In genomic region chr10:80535711-80536110, GRCm38 (mm10) we compare ENCODE assay signal across 10 mouse cellular contexts. TPM values are rescaled to one million over a fixed set of nuclear protein-coding genes. Genes with fewer than 3 reads are reported as not detected.
A peak's percentile ranks its signal among the peaks of the same experiment; 100 is the strongest.
DNase-seq lines count a peak whose midpoint lies in the region; ATAC-seq and TF ChIP-seq lines count a peak whose summit lies in the region.
"Had no signal": no experiment of that assay in that cellular context is flagged by ENCODE, and none has a peak within 500 bp of the region (broad histone marks: within the 10 kb centered on the region; RNA-seq: fewer than 3 reads in every experiment).

No protein-coding gene starts in this region.

- 19% methylated on average over 13 of the region's 13 CpGs for WGBS in lung, postnatal 0 days
- 39% methylated on average over 13 of the region's 13 CpGs for WGBS in spleen, adult 2 months

- intact Hi-C loops in gastrocnemius, postnatal 14 days (cut with DNase I; ENCODE audit: low total_unique reads) = no loop called here

- H3K27me3 ChIP-seq in lung, postnatal 0 days (replicated peaks; ENCODE audit: insufficient read depth, low read length) = 0 out of 2 replicates have a peak, but pooled peaks cover 3% of the 10 kb centered on the region
- no peaks in the 10 kb centered on the region for H3K27me3 ChIP-seq in spleen, adult 2 months (ENCODE audit: control insufficient read depth, insufficient read depth, low read length)

- H3K9ac ChIP-seq in lung, postnatal 0 days (replicated peaks; ENCODE audit: low read depth) = no peak overlapping the region
- H3K9ac ChIP-seq: forebrain, embryonic 15.5 days had no signal

- no peak overlapping the region for H3K4me3 ChIP-seq in lung, postnatal 0 days (ENCODE audit: low read depth, low read length)
- H3K4me3 ChIP-seq in spleen, adult 2 months (ENCODE audit: extremely low read depth, insufficient read depth, insufficient read length) = peak overlapping the region; percentile 24; the same call in 1 of the 2 replicates
- H3K4me3 ChIP-seq: forebrain, embryonic 15.5 days had no signal

- no peaks in the 10 kb centered on the region for H3K4me1 ChIP-seq in lung, postnatal 0 days (ENCODE audit: insufficient read depth, low read depth, low read length)
- H3K4me1 ChIP-seq in spleen, adult 2 months (ENCODE audit: control insufficient read depth, insufficient read depth, insufficient read length) = peaks cover 11% of the 10 kb centered on the region

- no peak overlapping the region for H3K27ac ChIP-seq in lung, postnatal 0 days (ENCODE audit: low read length)
- H3K27ac ChIP-seq in spleen, adult 2 months (ENCODE audit: insufficient read depth, low read length) = no peak overlapping the region
- H3K27ac ChIP-seq: forebrain, embryonic 15.5 days had no signal

- TF ChIP-seq EP300 in lung, postnatal 0 days (IDR thresholded peaks at IDR 0.05) = no peak

- H3K9me3 ChIP-seq in lung, postnatal 0 days (ENCODE audit: low read length) = no peaks in the 10 kb centered on the region
- H3K9me3 ChIP-seq: forebrain, embryonic 15.5 days had no signal

- peak; percentile 41 for DNase-seq in CD4-positive, CD25-positive, alpha-beta regulatory T cell, adult 2 months (ENCODE audit: low read depth, low spot score)
- no peak for DNase-seq in lung, postnatal 0 days (ENCODE audit: low spot score)
- DNase-seq in lung, adult 18-20 months = no peak
- DNase-seq in spleen, adult 2 months (ENCODE audit: low read depth in 1 of 2, low spot score in 2 of 2) = no peak
- DNase-seq in layer of hippocampus, adult 8-10 months (ENCODE audit: low spot score in 2 of 2) = no peak
- DNase-seq in gastrocnemius, postnatal 14 days = no peak
- DNase-seq: kidney, postnatal 14 days had no signal

- no peak for TF ChIP-seq CTCF in lung, postnatal 0 days (IDR thresholded peaks at IDR 0.05)
- TF ChIP-seq CTCF in spleen, adult 2 months (IDR thresholded peaks at IDR 0.05; ENCODE audit: extremely low read depth, insufficient read depth, insufficient read length, insufficient replicate concordance) = no peak

- 0 out of 2 replicates have a peak overlapping the region, but pooled peaks have one; percentile 17 for H3K4me2 ChIP-seq in lung, postnatal 0 days (replicated peaks; ENCODE audit: low read depth, low read length)

- H3K36me3 ChIP-seq in lung, postnatal 0 days (ENCODE audit: insufficient read depth, low read length) = no peaks in the 10 kb centered on the region
- H3K36me3 ChIP-seq in spleen, adult 2 months (ENCODE audit: control insufficient read depth, insufficient read depth, low read length) = no peaks in the 10 kb centered on the region
- H3K36me3 ChIP-seq: forebrain, embryonic 15.5 days had no signal

- no peak for TF ChIP-seq POLR2A in spleen, adult 2 months (IDR thresholded peaks at IDR 0.05; ENCODE audit: low read depth, low read length)

- no peak for ATAC-seq in CD4-positive, CD25-positive, alpha-beta regulatory T cell, adult 4 months
- no peak for ATAC-seq in lung, postnatal 0 days
- peak; percentile 25; the same call in 1 of the 2 replicates for ATAC-seq in erythroblast, adult 5-6 weeks (replicated peaks; ENCODE audit: low FRiP score, poor library complexity, severe bottlenecking)
- ATAC-seq: forebrain, embryonic 15.5 days had no signal

RNA-seq across cellular contexts. Expression of gene Atp8b3, which starts 3.2 kb away (rescaled TPM):
- not detected for polyA plus RNA-seq in CD4-positive, CD25-positive, alpha-beta regulatory T cell, adult 4 months (2017; shearing (Covaris generic))
- 0.04 and 0.10 TPM in 2 replicates for polyA plus RNA-seq in lung, postnatal 0 days (2015; fragmentation: Nextera tagmentation; extraction: Ambion mirVana)
- total RNA-seq in erythroblast, adult 5-6 weeks (2015; ENCODE audit: low replicate concordance) = not detected in 2 replicates
- total RNA-seq in erythroblast, adult 5-6 weeks (2017; ENCODE audit: low replicate concordance) = 0.43 TPM in 1 of 2 replicates, not detected in the other
- polyA plus RNA-seq in spleen, adult 2 months (2012; rRNA removed) = 0.01 and 0.04 TPM in 2 replicates
- 1 to 10 TPM in 1 of 4 experiments, under 1 TPM in 3; 0.11 to 1.2 (median 0.17) TPM for total RNA-seq in layer of hippocampus, adult 8-10 months (2022)
- total RNA-seq in gastrocnemius, postnatal 14 days (2021) = not detected

RNA-seq across cellular contexts. Expression of gene Rexo1, which starts 25.6 kb away (rescaled TPM):
- polyA plus RNA-seq in CD4-positive, CD25-positive, alpha-beta regulatory T cell, adult 4 months (2017; shearing (Covaris generic)) = 10 to 100 TPM; 13.6 to 16.4 TPM
- polyA plus RNA-seq in lung, postnatal 0 days (2015; fragmentation: Nextera tagmentation; extraction: Ambion mirVana) = 12.9 TPM in 2 replicates
- total RNA-seq in erythroblast, adult 5-6 weeks (2015; ENCODE audit: low replicate concordance) = 18.0 and 20.2 TPM in 2 replicates
- total RNA-seq in erythroblast, adult 5-6 weeks (2017; ENCODE audit: low replicate concordance) = 10.7 and 12.0 TPM in 2 replicates
- 78.0 and 95.1 TPM in 2 replicates for polyA plus RNA-seq in spleen, adult 2 months (2012; rRNA removed)
- total RNA-seq in layer of hippocampus, adult 8-10 months (2022) = 10 to 100 TPM; 45.3 to 53.2 (median 49.5) TPM
- total RNA-seq in gastrocnemius, postnatal 14 days (2021) = 10 to 100 TPM in 1 of 2 experiments, 1 to 10 TPM in 1; 9.8 to 11.1 TPM

RNA-seq across cellular contexts. Expression of gene Onecut3, which starts 41.1 kb away (rescaled TPM):
- not detected for polyA plus RNA-seq in CD4-positive, CD25-positive, alpha-beta regulatory T cell, adult 4 months (2017; shearing (Covaris generic))
- not detected in 2 replicates for polyA plus RNA-seq in lung, postnatal 0 days (2015; fragmentation: Nextera tagmentation; extraction: Ambion mirVana)
- not detected in 2 replicates for total RNA-seq in erythroblast, adult 5-6 weeks (2015; ENCODE audit: low replicate concordance)
- total RNA-seq in erythroblast, adult 5-6 weeks (2017; ENCODE audit: low replicate concordance) = not detected in 2 replicates
- not detected in 2 replicates for polyA plus RNA-seq in spleen, adult 2 months (2012; rRNA removed)
- under 1 TPM in 1 of 4 experiments, not detected in 3; 0.06 TPM for total RNA-seq in layer of hippocampus, adult 8-10 months (2022)
- not detected for total RNA-seq in gastrocnemius, postnatal 14 days (2021)

RNA-seq across cellular contexts. Expression of gene Klf16, which starts 41.4 kb away (rescaled TPM):
- polyA plus RNA-seq in CD4-positive, CD25-positive, alpha-beta regulatory T cell, adult 4 months (2017; shearing (Covaris generic)) = 1 to 10 TPM; 7.2 to 10.0 TPM
- polyA plus RNA-seq in lung, postnatal 0 days (2015; fragmentation: Nextera tagmentation; extraction: Ambion mirVana) = 7.1 and 7.2 TPM in 2 replicates
- total RNA-seq in erythroblast, adult 5-6 weeks (2015; ENCODE audit: low replicate concordance) = 0.96 and 1.0 TPM in 2 replicates
- 2.3 and 4.2 TPM in 2 replicates for total RNA-seq in erythroblast, adult 5-6 weeks (2017; ENCODE audit: low replicate concordance)
- polyA plus RNA-seq in spleen, adult 2 months (2012; rRNA removed) = 27.9 and 41.8 TPM in 2 replicates
- 10 to 100 TPM; 47.5 to 51.9 (median 49.3) TPM for total RNA-seq in layer of hippocampus, adult 8-10 months (2022)
- 1 to 10 TPM; 2.1 to 2.7 TPM for total RNA-seq in gastrocnemius, postnatal 14 days (2021)

RNA-seq across cellular contexts. Expression of gene Abhd17a, which starts 54.4 kb away (rescaled TPM):
- 1 to 10 TPM; 2.3 to 9.7 TPM for polyA plus RNA-seq in CD4-positive, CD25-positive, alpha-beta regulatory T cell, adult 4 months (2017; shearing (Covaris generic))
- polyA plus RNA-seq in lung, postnatal 0 days (2015; fragmentation: Nextera tagmentation; extraction: Ambion mirVana) = 105 and 106 TPM in 2 replicates
- total RNA-seq in erythroblast, adult 5-6 weeks (2015; ENCODE audit: low replicate concordance) = 23.6 and 66.1 TPM in 2 replicates
- 2.0 and 7.7 TPM in 2 replicates for total RNA-seq in erythroblast, adult 5-6 weeks (2017; ENCODE audit: low replicate concordance)
- 220 and 302 TPM in 2 replicates for polyA plus RNA-seq in spleen, adult 2 months (2012; rRNA removed)
- total RNA-seq in layer of hippocampus, adult 8-10 months (2022) = 100 to 1,000 TPM; 144 to 155 (median 147) TPM
- total RNA-seq in gastrocnemius, postnatal 14 days (2021) = 10 to 100 TPM; 55.8 to 57.1 TPM
